In genomic region chr4:140680731-140681397, GRCm38 (mm10) we compare ENCODE assay signal across 15 mouse cellular contexts. TPM values are rescaled to one million over a fixed set of nuclear protein-coding genes. Genes with fewer than 3 reads are reported as not detected.
DNase-seq lines count a peak whose midpoint lies in the region; ATAC-seq and TF ChIP-seq lines count a peak whose summit lies in the region.
"Had no signal": no experiment of that assay in that cellular context is flagged by ENCODE, and none has a peak within 500 bp of the region (broad histone marks: within the 10 kb centered on the region; RNA-seq: fewer than 3 reads in every experiment).

No protein-coding gene starts in this region.

- WGBS in kidney, embryonic 16.5 days = 18% methylated on average over 8 of the region's 8 CpGs
- WGBS in thymus, adult 2 months = 40% methylated on average over 8 of the region's 8 CpGs
- WGBS in liver, embryonic 12.5 days (ENCODE audit: insufficient replicate concordance) = 39% methylated on average over 8 of the region's 8 CpGs
- WGBS in hindbrain, postnatal 0 days = 67% methylated on average over 8 of the region's 8 CpGs

- peaks cover 16% of the 10 kb centered on the region for H3K4me1 ChIP-seq in kidney, embryonic 16.5 days (ENCODE audit: insufficient read depth, low read length)
- H3K4me1 ChIP-seq in thymus, adult 2 months (replicated peaks; ENCODE audit: control insufficient read depth, insufficient read depth, low read length) = peaks cover 22% of the 10 kb centered on the region
- H3K4me1 ChIP-seq in liver, embryonic 12.5 days = peaks cover 65% of the 10 kb centered on the region
- 0 out of 2 replicates have a peak, but pooled peaks cover 4% of the 10 kb centered on the region for H3K4me1 ChIP-seq in hindbrain, postnatal 0 days (ENCODE audit: insufficient read depth, low read length)

- H3K4me3 ChIP-seq in kidney, embryonic 16.5 days (ENCODE audit: low read length) = no peak overlapping the region
- H3K4me3 ChIP-seq in thymus, adult 2 months (ENCODE audit: control insufficient read depth, insufficient read depth, low read length) = no peak overlapping the region
- no peak overlapping the region for H3K4me3 ChIP-seq in liver, embryonic 12.5 days
- H3K4me3 ChIP-seq in hindbrain, postnatal 0 days (ENCODE audit: low read length) = no peak overlapping the region
- H3K4me3 ChIP-seq: forebrain, embryonic 10.5 days; intestine, embryonic 15.5 days; neural tube, embryonic 15.5 days had no signal

- H3K27ac ChIP-seq in kidney, embryonic 16.5 days (ENCODE audit: low read length) = peak overlapping the region; percentile 50; the same call in 1 of the 2 replicates
- H3K27ac ChIP-seq in thymus, adult 2 months (ENCODE audit: control insufficient read depth, insufficient read depth, low read length) = no peak overlapping the region
- peak overlapping the region; percentile 69 for H3K27ac ChIP-seq in liver, embryonic 12.5 days
- no peak overlapping the region for H3K27ac ChIP-seq in hindbrain, postnatal 0 days
- H3K27ac ChIP-seq: forebrain, embryonic 10.5 days; intestine, embryonic 15.5 days; neural tube, embryonic 15.5 days had no signal

- H3K4me2 ChIP-seq in kidney, embryonic 16.5 days (replicated peaks; ENCODE audit: low read depth, low read length) = no peak overlapping the region
- no peak overlapping the region for H3K4me2 ChIP-seq in liver, embryonic 12.5 days
- no peak overlapping the region for H3K4me2 ChIP-seq in hindbrain, postnatal 0 days (ENCODE audit: low read depth, low read length)

- H3K9me3 ChIP-seq in kidney, embryonic 16.5 days (ENCODE audit: low read length) = no peaks in the 10 kb centered on the region
- H3K9me3 ChIP-seq in liver, embryonic 12.5 days (replicated peaks) = no peaks in the 10 kb centered on the region
- H3K9me3 ChIP-seq in hindbrain, postnatal 0 days (ENCODE audit: low read length) = no peaks in the 10 kb centered on the region
- H3K9me3 ChIP-seq: forebrain, embryonic 10.5 days; intestine, embryonic 15.5 days; neural tube, embryonic 15.5 days had no signal

- ATAC-seq in kidney, embryonic 16.5 days (ENCODE audit: low FRiP score, low TSS enrichment) = no peak
- ATAC-seq in liver, embryonic 12.5 days = no peak
- ATAC-seq in activated CD4-positive, CD25-positive, alpha-beta regulatory T cell, adult 4 months = no peak
- ATAC-seq in hindbrain, postnatal 0 days = no peak

- no peaks in the 10 kb centered on the region for H3K27me3 ChIP-seq in kidney, embryonic 16.5 days (ENCODE audit: insufficient read depth, low read length)
- H3K27me3 ChIP-seq in thymus, adult 2 months (ENCODE audit: control insufficient read depth, insufficient read depth, low read length) = no peaks in the 10 kb centered on the region
- H3K27me3 ChIP-seq in liver, embryonic 12.5 days (replicated peaks) = no peaks in the 10 kb centered on the region
- no peaks in the 10 kb centered on the region for H3K27me3 ChIP-seq in hindbrain, postnatal 0 days (ENCODE audit: insufficient read depth, low read length)
- H3K27me3 ChIP-seq: intestine, embryonic 15.5 days; neural tube, embryonic 15.5 days had no signal

- DNase-seq in kidney, postnatal 10 days = no peak
- DNase-seq in thymus, postnatal 14 days = peak; percentile 41
- no peak for DNase-seq in thymus, adult 2 months
- DNase-seq in natural killer cell, adult 2 months (ENCODE audit: low spot score in 2 of 2) = no peak
- no peak for DNase-seq in hindbrain, postnatal 0 days (ENCODE audit: low spot score)
- DNase-seq: cerebellum, adult 11-12 months; gastrocnemius, postnatal 25 days; lung, adult 2 months; retina, postnatal 1 day had no signal

- no peak for TF ChIP-seq CTCF in thymus, adult 2 months (IDR thresholded peaks at IDR 0.05; ENCODE audit: borderline replicate concordance, control insufficient read depth, extremely low read depth, insufficient read depth, low read length, poor library complexity)
- no peak for TF ChIP-seq CTCF in hindbrain, postnatal 0 days (IDR thresholded peaks at IDR 0.05; ENCODE audit: low read depth)

- no peak for TF ChIP-seq POLR2A in thymus, adult 2 months (IDR thresholded peaks at IDR 0.05; ENCODE audit: control insufficient read depth, extremely low read depth, insufficient read depth, low read length, poor library complexity)

- no peak overlapping the region for H3K9ac ChIP-seq in kidney, embryonic 16.5 days (replicated peaks; ENCODE audit: low read length)
- no peak overlapping the region for H3K9ac ChIP-seq in liver, embryonic 12.5 days
- H3K9ac ChIP-seq in hindbrain, postnatal 0 days (replicated peaks; ENCODE audit: low read length) = no peak overlapping the region
- H3K9ac ChIP-seq: intestine, embryonic 15.5 days; neural tube, embryonic 15.5 days had no signal

- no peaks in the 10 kb centered on the region for H3K36me3 ChIP-seq in kidney, embryonic 16.5 days (ENCODE audit: insufficient read depth, low read length)
- no peaks in the 10 kb centered on the region for H3K36me3 ChIP-seq in thymus, adult 2 months (ENCODE audit: control insufficient read depth, insufficient read depth, low read length)
- no peaks in the 10 kb centered on the region for H3K36me3 ChIP-seq in liver, embryonic 12.5 days
- no peaks in the 10 kb centered on the region for H3K36me3 ChIP-seq in hindbrain, postnatal 0 days (ENCODE audit: insufficient read depth, low read length)
- H3K36me3 ChIP-seq: forebrain, embryonic 10.5 days; intestine, embryonic 15.5 days; neural tube, embryonic 15.5 days had no signal

RNA-seq across cellular contexts. Expression of gene Arhgef10l, which starts 15.1 kb away (rescaled TPM):
- 25.4 and 27.7 TPM in 2 replicates for polyA plus RNA-seq in kidney, embryonic 16.5 days (2015; fragmentation: Nextera tagmentation; extraction: Ambion mirVana)
- 22.2 and 26.0 TPM in 2 replicates for polyA plus RNA-seq in thymus, adult 2 months (2012; rRNA removed)
- polyA plus RNA-seq in liver, embryonic 12.5 days (2016; fragmentation: Nextera tagmentation; extraction: Ambion mirVana) = 3.5 and 3.7 TPM in 2 replicates
- polyA plus RNA-seq in activated CD4-positive, CD25-positive, alpha-beta regulatory T cell, adult 4 months (2017; shearing (Covaris generic)) = not detected
- total RNA-seq in hindbrain, postnatal 0 days (2014; rRNA removed) = 79.2 and 79.4 TPM in 2 replicates
- 22.5 and 22.6 TPM in 2 replicates for polyA plus RNA-seq in hindbrain, postnatal 0 days (2015; fragmentation: Nextera tagmentation; extraction: Ambion mirVana)

RNA-seq across cellular contexts. Expression of gene Rcc2, which starts 19.5 kb away (rescaled TPM):
- 19.5 and 21.0 TPM in 2 replicates for polyA plus RNA-seq in kidney, embryonic 16.5 days (2015; fragmentation: Nextera tagmentation; extraction: Ambion mirVana)
- 211 and 279 TPM in 2 replicates for polyA plus RNA-seq in thymus, adult 2 months (2012; rRNA removed)
- polyA plus RNA-seq in liver, embryonic 12.5 days (2016; fragmentation: Nextera tagmentation; extraction: Ambion mirVana) = 100 and 102 TPM in 2 replicates
- 10 to 100 TPM; 17.6 to 22.8 TPM for polyA plus RNA-seq in activated CD4-positive, CD25-positive, alpha-beta regulatory T cell, adult 4 months (2017; shearing (Covaris generic))
- total RNA-seq in hindbrain, postnatal 0 days (2014; rRNA removed) = 58.3 and 60.3 TPM in 2 replicates
- 15.8 and 16.2 TPM in 2 replicates for polyA plus RNA-seq in hindbrain, postnatal 0 days (2015; fragmentation: Nextera tagmentation; extraction: Ambion mirVana)

Comparison
In these comparisons a context has a peak if more than half of its experiments do, and no peak if none do; other contexts are left out.
1. H3K27ac ChIP-seq: peak in kidney, embryonic 16.5 days (single experiment) and liver, embryonic 12.5 days (single experiment); none in thymus, adult 2 months (single experiment) and hindbrain, postnatal 0 days (single experiment).